Mouse (Mus musculus): ENCODE data around the gene Atp13a2.

The Atp13a2 gene

GRCm38 (mm10) chr4:140986711-140987395 is at the start of gene Atp13a2:
Atp13a2 (plus strand) TSS chr4:140986873.
- DNase-seq (ENCODE audit: low spot score): peak; percentile 70

- no peak for DNase-seq (ENCODE audit: low spot score)
Observed at GRCm38 (mm10) chr4:140944356-140944755, 42.3 kb upstream of the Atp13a2 start.

GRCm38 (mm10) chr4:140944961-140945442 is 41.7 kb upstream of the Atp13a2 start:
- DNase-seq (ENCODE audit: low spot score): no peak

GRCm38 (mm10) chr4:140945571-140945970 is 41.1 kb upstream of the Atp13a2 start:
- DNase-seq (ENCODE audit: low spot score): no peak

- no peak for DNase-seq (ENCODE audit: low spot score)
Observed at GRCm38 (mm10) chr4:140946048-140946447, 40.6 kb upstream of the Atp13a2 start.

- DNase-seq (ENCODE audit: low spot score): no peak
Observed at GRCm38 (mm10) chr4:140946580-140947205, 40.0 kb upstream of the Atp13a2 start.

GRCm38 (mm10) chr4:140947487-140948440 is 38.9 kb upstream of the Atp13a2 start:
- no peak for DNase-seq (ENCODE audit: low spot score)

GRCm38 (mm10) chr4:140948481-140948880 is 38.2 kb upstream of the Atp13a2 start:
- DNase-seq (ENCODE audit: low spot score): no peak

- DNase-seq (ENCODE audit: low spot score): no peak
Observed at GRCm38 (mm10) chr4:140949052-140949451, 37.6 kb upstream of the Atp13a2 start.

- no peak for DNase-seq (ENCODE audit: low spot score)
Observed at GRCm38 (mm10) chr4:140949616-140950015, 37.1 kb upstream of the Atp13a2 start.

GRCm38 (mm10) chr4:140950574-140950973 is 36.1 kb upstream of the Atp13a2 start:
- no peak for DNase-seq (ENCODE audit: low spot score)

GRCm38 (mm10) chr4:140951861-140952641 is 34.6 kb upstream of the Atp13a2 start:
- no peak for DNase-seq (ENCODE audit: low spot score)

GRCm38 (mm10) chr4:140957131-140957702 is 29.5 kb upstream of the Atp13a2 start:
- no peak for DNase-seq (ENCODE audit: low spot score)

- peak; percentile 69 for DNase-seq (ENCODE audit: low spot score)
Observed at GRCm38 (mm10) chr4:140957725-140958124, 28.9 kb upstream of the Atp13a2 start.

- DNase-seq (ENCODE audit: low spot score): no peak
Observed at GRCm38 (mm10) chr4:140958319-140958718, 28.4 kb upstream of the Atp13a2 start.

- DNase-seq (ENCODE audit: low spot score): no peak
Observed at GRCm38 (mm10) chr4:140959128-140959679, 27.5 kb upstream of the Atp13a2 start.

GRCm38 (mm10) chr4:140959715-140960479 is 26.8 kb upstream of the Atp13a2 start:
- no peak for DNase-seq (ENCODE audit: low spot score)

GRCm38 (mm10) chr4:140960781-140961466 is 25.7 kb upstream of the Atp13a2 start, which contains the start of gene Sdhb:
Sdhb (plus strand) TSS chr4:140961203.
- DNase-seq (ENCODE audit: low spot score): peak; percentile 99

GRCm38 (mm10) chr4:140961467-140962206 is 25.0 kb upstream of the Atp13a2 start:
- no peak for DNase-seq (ENCODE audit: low spot score)

Measured in adipocyte (in vitro differentiated cells).